ENCODE assay signal across 21 mouse cellular contexts in the genomic region with DNA sequence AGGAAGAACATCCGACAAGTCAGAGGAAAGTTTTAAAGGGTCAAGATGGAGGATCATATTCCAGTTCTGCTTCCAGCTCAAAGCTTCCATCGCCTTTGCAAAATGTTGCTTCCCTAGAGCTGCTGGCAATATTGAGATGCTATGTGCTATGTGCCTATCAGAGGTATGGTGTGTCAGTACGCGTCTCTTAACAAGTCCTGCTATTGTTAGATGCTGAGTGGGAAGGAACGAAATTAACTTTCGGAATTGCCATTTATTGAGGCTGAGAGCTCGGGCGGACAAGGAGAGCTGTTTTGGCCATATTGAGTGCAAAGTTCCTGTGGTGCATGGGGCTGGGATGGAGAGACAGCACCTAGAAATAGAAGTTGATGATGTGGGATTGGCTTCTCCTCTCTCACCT.
"Had no signal": no experiment of that assay in that cellular context is flagged by ENCODE, and none has a peak within 500 bp of the region (broad histone marks: within the 10 kb centered on the region; RNA-seq: fewer than 3 reads in every experiment).

No protein-coding gene starts in this region.

- H3K4me3 ChIP-seq: gastrocnemius, adult 2 months; heart, embryonic 10.5 days; heart, embryonic 12.5 days; hindbrain, embryonic 10.5 days; hindbrain, embryonic 12.5 days; intestine, embryonic 15.5 days; limb, embryonic 10.5 days; limb, embryonic 12.5 days; liver, embryonic 13.5 days had no signal

- DNase-seq: gastrocnemius, adult 2 months; gastrocnemius, postnatal 10 days; gastrocnemius, postnatal 25 days; heart, adult 18-20 months; heart, postnatal 10 days; heart, postnatal 4 days; kidney, adult 18-20 months; kidney, adult 8-10 months; kidney, postnatal 10 days; kidney, postnatal 25 days; kidney, postnatal 4 days; liver; liver, embryonic 13.5 days had no signal

- H3K4me1 ChIP-seq: heart, embryonic 12.5 days; hindbrain, embryonic 10.5 days; hindbrain, embryonic 12.5 days; intestine, embryonic 15.5 days; limb, embryonic 10.5 days; liver, embryonic 13.5 days had no signal

- H3K27ac ChIP-seq: gastrocnemius, adult 2 months; heart, embryonic 10.5 days; hindbrain, embryonic 10.5 days; hindbrain, embryonic 12.5 days; hindbrain, embryonic 14.5 days; intestine, embryonic 15.5 days; limb, embryonic 10.5 days; limb, embryonic 12.5 days; liver, embryonic 13.5 days had no signal
